In genomic region chr7:126083341-126083979, GRCm38 (mm10) we compare ENCODE assay signal across 12 mouse cellular contexts. TPM values are rescaled to one million over a fixed set of nuclear protein-coding genes. Genes with fewer than 3 reads are reported as not detected.
DNase-seq lines count a peak whose midpoint lies in the region; ATAC-seq and TF ChIP-seq lines count a peak whose summit lies in the region.
"Had no signal": no experiment of that assay in that cellular context is flagged by ENCODE, and none has a peak within 500 bp of the region (broad histone marks: within the 10 kb centered on the region; RNA-seq: fewer than 3 reads in every experiment).

No protein-coding gene starts in this region.

- H3K4me3 ChIP-seq in gastrocnemius, adult 2 months: no peak overlapping the region
- H3K4me3 ChIP-seq in kidney, postnatal 0 days (replicated peaks; ENCODE audit: low read depth, low read length): no peak overlapping the region
- no peak overlapping the region for H3K4me3 ChIP-seq in kidney, embryonic 14.5 days (ENCODE audit: low read length)
- no peak overlapping the region for H3K4me3 ChIP-seq in stomach, postnatal 0 days (ENCODE audit: low read depth, low read length)

- H3K4me2 ChIP-seq in kidney, postnatal 0 days (ENCODE audit: low read length): no peak overlapping the region
- no peak overlapping the region for H3K4me2 ChIP-seq in kidney, embryonic 14.5 days (replicated peaks; ENCODE audit: low read depth, low read length)
- no peak overlapping the region for H3K4me2 ChIP-seq in stomach, postnatal 0 days (replicated peaks; ENCODE audit: low read depth)

- H3K4me1 ChIP-seq in kidney, postnatal 0 days (replicated peaks; ENCODE audit: insufficient read depth, low read length): peaks cover 10% of the 10 kb centered on the region; the same call in 1 of the 2 replicates
- peaks cover 14% of the 10 kb centered on the region for H3K4me1 ChIP-seq in kidney, embryonic 14.5 days (ENCODE audit: control insufficient read depth, insufficient read depth, low read length)
- no peaks in the 10 kb centered on the region for H3K4me1 ChIP-seq in stomach, postnatal 0 days (replicated peaks; ENCODE audit: control insufficient read depth, insufficient read depth)

- no peak for DNase-seq in gastrocnemius, adult 2 months
- no peak for DNase-seq in gastrocnemius, adult 8-10 months (ENCODE audit: low spot score in 2 of 2)
- DNase-seq in kidney, postnatal 0 days (ENCODE audit: low spot score): peak; percentile 16
- DNase-seq in right cerebral cortex, adult 2 months (ENCODE audit: low spot score in 2 of 2): peak; percentile 44 to 55
- no peak for DNase-seq in right cerebral cortex, postnatal 4 days
- no peak for DNase-seq in stomach, postnatal 0 days (ENCODE audit: low spot score)
- DNase-seq in cerebellum, adult 18-20 months: no peak
- DNase-seq: thymus, postnatal 4 days had no signal

- H3K36me3 ChIP-seq in kidney, postnatal 0 days (ENCODE audit: insufficient read depth, low read length): no peaks in the 10 kb centered on the region
- H3K36me3 ChIP-seq in kidney, embryonic 14.5 days (ENCODE audit: control insufficient read depth, insufficient read depth, low read length): no peaks in the 10 kb centered on the region
- H3K36me3 ChIP-seq in stomach, postnatal 0 days (ENCODE audit: control insufficient read depth, insufficient read depth, low read length): no peaks in the 10 kb centered on the region
- H3K36me3 ChIP-seq: neural tube, embryonic 13.5 days had no signal

- intact Hi-C loops in gastrocnemius, adult 2 months (cut with DNase I): loop anchor here (5.0 kb wide), 1 partner anchor 126 kb away; no protein-coding TSS in a partner anchor

- peak; percentile 18; the same call in 1 of the 2 replicates for TF ChIP-seq CTCF in gastrocnemius, adult 2 months (IDR thresholded peaks at IDR 0.05)
- TF ChIP-seq CTCF in kidney, postnatal 0 days (IDR thresholded peaks at IDR 0.05; ENCODE audit: low read depth): peak; percentile 47; the same call in 1 of the 2 replicates
- peak; percentile 66 for TF ChIP-seq CTCF in stomach, postnatal 0 days (IDR thresholded peaks at IDR 0.05; ENCODE audit: low read depth)

- peaks cover 40% of the 10 kb centered on the region for H3K27me3 ChIP-seq in kidney, postnatal 0 days (ENCODE audit: insufficient read depth, low read length)
- H3K27me3 ChIP-seq in kidney, embryonic 14.5 days (ENCODE audit: control insufficient read depth, insufficient read depth, low read length): peaks cover 39% of the 10 kb centered on the region
- peaks cover 10% of the 10 kb centered on the region; the same call in 1 of the 2 replicates for H3K27me3 ChIP-seq in stomach, postnatal 0 days (ENCODE audit: control insufficient read depth, insufficient read depth, low read length)

- no peaks in the 10 kb centered on the region for H3K9me3 ChIP-seq in kidney, postnatal 0 days (replicated peaks; ENCODE audit: low read length)
- no peaks in the 10 kb centered on the region for H3K9me3 ChIP-seq in kidney, embryonic 14.5 days (ENCODE audit: control insufficient read depth, low read length)
- H3K9me3 ChIP-seq in stomach, postnatal 0 days (ENCODE audit: control insufficient read depth, low read length): no peaks in the 10 kb centered on the region
- H3K9me3 ChIP-seq: forebrain, embryonic 13.5 days; neural tube, embryonic 13.5 days had no signal

- WGBS in kidney, postnatal 0 days: 20% methylated on average over 9 of the region's 9 CpGs
- WGBS in kidney, embryonic 14.5 days: 18% methylated on average over 9 of the region's 9 CpGs
- 27% methylated on average over 9 of the region's 9 CpGs for WGBS in stomach, postnatal 0 days

- H3K27ac ChIP-seq in gastrocnemius, adult 2 months: no peak overlapping the region
- no peak overlapping the region for H3K27ac ChIP-seq in kidney, postnatal 0 days
- H3K27ac ChIP-seq in kidney, embryonic 14.5 days (ENCODE audit: low read depth, low read length): no peak overlapping the region
- H3K27ac ChIP-seq in stomach, postnatal 0 days (replicated peaks): no peak overlapping the region
- H3K27ac ChIP-seq: forebrain, embryonic 13.5 days had no signal

- no peak overlapping the region for H3K9ac ChIP-seq in kidney, postnatal 0 days (ENCODE audit: low read depth, low read length)
- no peak overlapping the region for H3K9ac ChIP-seq in kidney, embryonic 14.5 days (ENCODE audit: low read depth, low read length)
- no peak overlapping the region for H3K9ac ChIP-seq in stomach, postnatal 0 days (ENCODE audit: low read length)
- H3K9ac ChIP-seq: forebrain, embryonic 13.5 days had no signal

- TF ChIP-seq EP300 in stomach, postnatal 0 days (optimal IDR thresholded peaks at IDR 0.05): no peak

- ATAC-seq in kidney, postnatal 0 days (replicated peaks; ENCODE audit: low FRiP score, low read depth): no peak
- no peak for ATAC-seq in kidney, embryonic 14.5 days (ENCODE audit: low FRiP score, low TSS enrichment)
- ATAC-seq in stomach, postnatal 0 days (ENCODE audit: low FRiP score, low TSS enrichment): no peak
- ATAC-seq: forebrain, embryonic 13.5 days had no signal

RNA-seq across cellular contexts. Expression of gene Gsg1l, which starts 1.2 kb away (rescaled TPM):
- not detected for total RNA-seq in gastrocnemius, adult 2 months (2021)
- under 1 TPM in 1 of 4 experiments, not detected in 3; 0.07 TPM for total RNA-seq in gastrocnemius, adult 8-10 months (2022)
- 0.72 and 0.78 TPM in 2 replicates for polyA plus RNA-seq in kidney, postnatal 0 days (2015; fragmentation: Nextera tagmentation; extraction: Ambion mirVana)
- polyA plus RNA-seq in kidney, embryonic 14.5 days (2014; fragmentation: Nextera tagmentation; extraction: Ambion mirVana): 0.50 and 0.51 TPM in 2 replicates
- 0.67 and 0.77 TPM in 2 replicates for polyA plus RNA-seq in stomach, postnatal 0 days (2015; fragmentation: Nextera tagmentation; extraction: Ambion mirVana)
- total RNA-seq: common myeloid progenitor, adult 5-6 weeks had no signal

Comparison
In these comparisons a context has a peak if more than half of its experiments do, and no peak if none do; other contexts are left out.
1. DNase-seq: peak in kidney, postnatal 0 days (single experiment) and right cerebral cortex, adult 2 months (2 of 2); none in gastrocnemius, adult 2 months (single experiment), gastrocnemius, adult 8-10 months (0 of 2), right cerebral cortex, postnatal 4 days (single experiment), stomach, postnatal 0 days (single experiment) and cerebellum, adult 18-20 months (0 of 2).
2. Peak in every context shown above with its lines, with median percentiles within 50 percentile points of each other: CTCF ChIP-seq.